In genomic region chr14:108910449-108911137, GRCm38 (mm10) we compare ENCODE assay signal across 8 mouse cellular contexts. TPM values are rescaled to one million over a fixed set of nuclear protein-coding genes. Genes with fewer than 3 reads are reported as not detected.
DNase-seq lines count a peak whose midpoint lies in the region; ATAC-seq lines count a peak whose summit lies in the region.

No protein-coding gene starts in this region.

- peak overlapping the region; percentile 32 for H3K4me3 ChIP-seq in kidney, embryonic 14.5 days (ENCODE audit: low read length)
- H3K4me3 ChIP-seq in midbrain, embryonic 14.5 days (replicated peaks; ENCODE audit: low read depth, low read length), result peak overlapping the region; percentile 52

- 5% methylated on average over 19 of the region's 19 CpGs for WGBS in kidney, embryonic 14.5 days
- 4% methylated on average over 19 of the region's 19 CpGs for WGBS in midbrain, embryonic 14.5 days

- 0 out of 2 replicates have a peak, but pooled peaks cover 4% of the 10 kb centered on the region for H3K4me1 ChIP-seq in kidney, embryonic 14.5 days (ENCODE audit: control insufficient read depth, insufficient read depth, low read length)
- H3K4me1 ChIP-seq in midbrain, embryonic 14.5 days (ENCODE audit: control insufficient read depth, insufficient read depth, low read length), result peaks cover 9% of the 10 kb centered on the region; the same call in 1 of the 2 replicates

- H3K9me3 ChIP-seq in kidney, embryonic 14.5 days (ENCODE audit: control insufficient read depth, low read length), result no peaks in the 10 kb centered on the region
- no peaks in the 10 kb centered on the region for H3K9me3 ChIP-seq in midbrain, embryonic 14.5 days (ENCODE audit: control insufficient read depth, low read length)

- H3K9ac ChIP-seq in kidney, embryonic 14.5 days (ENCODE audit: low read depth, low read length), result peak overlapping the region; percentile 12; the same call in 1 of the 2 replicates
- H3K9ac ChIP-seq in midbrain, embryonic 14.5 days (replicated peaks; ENCODE audit: low read length), result peak overlapping the region; percentile 71

- peak; percentile 3; the same call in 1 of the 2 replicates for ATAC-seq in cerebellum, adult (ENCODE audit: insufficient number of reproducible peaks, low FRiP score, low TSS enrichment)
- ATAC-seq in kidney, embryonic 14.5 days (ENCODE audit: low FRiP score, low TSS enrichment), result peak; percentile 63
- no peak for ATAC-seq in midbrain, embryonic 14.5 days (ENCODE audit: low FRiP score, low TSS enrichment)
- ATAC-seq in monocyte, adult 5-6 weeks (replicated peaks; ENCODE audit: insufficient number of reproducible peaks, low FRiP score, low TSS enrichment, poor library complexity, severe bottlenecking), result no peak

- no peak overlapping the region for H3K27ac ChIP-seq in kidney, embryonic 14.5 days (ENCODE audit: low read depth, low read length)
- peak overlapping the region; percentile 92 for H3K27ac ChIP-seq in midbrain, embryonic 14.5 days (replicated peaks; ENCODE audit: low read depth, low read length)

- peak overlapping the region; percentile 65 for H3K4me2 ChIP-seq in kidney, embryonic 14.5 days (replicated peaks; ENCODE audit: low read depth, low read length)
- H3K4me2 ChIP-seq in midbrain, embryonic 14.5 days (ENCODE audit: low read length), result peak overlapping the region; percentile 84

- H3K27me3 ChIP-seq in kidney, embryonic 14.5 days (ENCODE audit: control insufficient read depth, insufficient read depth, low read length), result peaks cover 22% of the 10 kb centered on the region
- no peaks in the 10 kb centered on the region for H3K27me3 ChIP-seq in midbrain, embryonic 14.5 days (ENCODE audit: control insufficient read depth, insufficient read depth, low read length)

- H3K36me3 ChIP-seq in kidney, embryonic 14.5 days (ENCODE audit: control insufficient read depth, insufficient read depth, low read length), result no peaks in the 10 kb centered on the region
- H3K36me3 ChIP-seq in midbrain, embryonic 14.5 days (ENCODE audit: control insufficient read depth, insufficient read depth, low read length), result no peaks in the 10 kb centered on the region

- DNase-seq in cerebellum, postnatal 4 days (ENCODE audit: low spot score in 2 of 2), result no peak
- DNase-seq in right cerebral cortex, postnatal 10 days (ENCODE audit: low spot score in 2 of 2), result peak; percentile 32 to 33
- DNase-seq in right cerebral cortex, adult 18-20 months, result no peak
- DNase-seq in midbrain, embryonic 14.5 days, result peak; percentile 64
- no peak for DNase-seq in frontal cortex, postnatal 25 days (ENCODE audit: low spot score in 2 of 2)

RNA-seq across cellular contexts. Expression of gene Slitrk1, which starts 3.4 kb away (rescaled TPM):
- polyA plus RNA-seq in kidney, embryonic 14.5 days (2014; fragmentation: Nextera tagmentation; extraction: Ambion mirVana), result 0.29 and 0.54 TPM in 2 replicates
- 19.5 and 27.3 TPM in 2 replicates for polyA plus RNA-seq in midbrain, embryonic 14.5 days (2014; fragmentation: Nextera tagmentation; extraction: Ambion mirVana)
- total RNA-seq in monocyte, adult 5-6 weeks (2017), result not detected in 3 replicates

Comparison
In these comparisons a context has a peak if more than half of its experiments do, and no peak if none do; other contexts are left out.
1. DNase-seq: peak in right cerebral cortex, postnatal 10 days (2 of 2) and midbrain, embryonic 14.5 days (single experiment); none in cerebellum, postnatal 4 days (0 of 2), right cerebral cortex, adult 18-20 months (single experiment) and frontal cortex, postnatal 25 days (0 of 2).
2. ATAC-seq: peak in cerebellum, adult (single experiment) and kidney, embryonic 14.5 days (single experiment); none in midbrain, embryonic 14.5 days (single experiment) and monocyte, adult 5-6 weeks (single experiment).
3. RNA of gene Slitrk1, which starts 3.4 kb away (polyA plus RNA-seq): 19.5 to 27.3 TPM in midbrain, embryonic 14.5 days; 0.29 to 0.54 TPM in kidney, embryonic 14.5 days; every median in the first group is over 10 times any median in the second.